Mouse (Mus musculus) splenic B cell, adult 2 months (primary cell): Measurements from ENCODE around the gene Kng2.
"Not testable (repeated sequence)": the region's sequence is repeated elsewhere in the genome, so short reads cannot be mapped to it uniquely, and the experiment has no call there.

Source experiments
- DNase-seq: peaks from one replicate; pipeline ENCODE4 v3.0.0-alpha.2; 2011; ENCODE audit warnings: low read depth, low spot score
- H3K27me3 ChIP-seq: 2 replicates; pipeline ENCODE4 v1.6.1; 2012; ENCODE audit warnings: mild to moderate bottlenecking, low read length, moderate library complexity, mixed read lengths; ENCODE audit not compliant: control insufficient read depth, poor library complexity, insufficient read depth, severe bottlenecking
- H3K36me3 ChIP-seq: 2 replicates; pipeline ENCODE4 v1.6.1; 2012; ENCODE audit warnings: mild to moderate bottlenecking, low read length, moderate library complexity, mixed read lengths; ENCODE audit not compliant: control insufficient read depth, poor library complexity, insufficient read depth, severe bottlenecking

The Kng2 gene

DNA sequence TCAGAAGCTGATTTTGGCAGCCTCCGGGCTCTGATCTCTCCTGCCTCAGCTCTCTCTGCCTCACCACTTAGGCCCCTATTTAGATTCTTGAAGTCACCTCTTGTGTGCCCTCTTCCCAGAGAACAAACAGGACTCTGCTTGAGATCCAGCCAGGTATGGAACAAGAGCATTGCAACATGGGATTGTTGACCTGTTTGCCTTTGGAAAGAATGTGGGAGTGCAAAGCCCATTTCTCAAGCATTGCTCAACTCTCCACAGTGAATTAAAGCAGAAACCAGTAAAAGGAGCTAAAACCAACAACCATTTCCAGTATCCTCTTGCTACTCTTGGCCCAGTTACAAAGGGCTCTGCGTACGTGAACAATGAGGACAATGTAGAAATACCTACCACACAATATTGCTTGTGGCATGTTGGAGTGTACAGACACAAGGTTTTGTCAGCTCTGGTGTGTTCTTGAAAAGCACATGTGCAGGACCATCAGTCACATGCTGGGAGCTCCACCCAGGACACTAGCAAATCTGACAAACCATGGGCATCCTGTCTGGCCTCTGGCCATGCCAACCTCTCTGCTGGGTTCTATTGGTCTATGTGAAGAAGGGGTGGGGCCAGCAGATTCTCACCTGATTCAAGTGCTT, at the start of gene Kng2:
Gene Kng2, minus strand, starts transcription at position 517 of the 635 bp plus-strand sequence.
- H3K36me3 ChIP-seq, DNase-seq: not testable (repeated sequence)

DNA sequence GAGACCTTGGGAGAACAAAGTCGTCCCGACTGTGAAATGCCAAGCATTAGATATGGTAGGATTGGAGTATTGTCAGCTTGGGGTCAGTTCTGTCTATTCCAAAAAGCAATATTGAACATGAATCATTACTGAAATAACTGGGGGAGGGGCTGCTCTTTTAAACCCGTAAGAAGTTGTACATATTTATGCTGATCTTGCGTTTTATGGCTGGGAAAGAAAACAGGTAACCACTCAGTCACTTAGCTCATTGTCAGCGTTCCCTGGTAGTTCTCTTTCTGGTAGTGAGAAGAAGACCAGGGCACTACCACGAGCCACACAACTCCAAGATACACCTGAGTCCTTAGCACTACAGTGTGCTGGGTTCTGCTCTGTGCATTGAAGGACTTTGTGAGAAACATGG, 48.2 kb upstream of the Kng2 start:
- H3K36me3 ChIP-seq, DNase-seq, H3K27me3 ChIP-seq: not testable (repeated sequence)

More for the DNA sequence above, at the start of gene Kng2:
- H3K27me3 ChIP-seq, result not testable (repeated sequence)

DNA sequence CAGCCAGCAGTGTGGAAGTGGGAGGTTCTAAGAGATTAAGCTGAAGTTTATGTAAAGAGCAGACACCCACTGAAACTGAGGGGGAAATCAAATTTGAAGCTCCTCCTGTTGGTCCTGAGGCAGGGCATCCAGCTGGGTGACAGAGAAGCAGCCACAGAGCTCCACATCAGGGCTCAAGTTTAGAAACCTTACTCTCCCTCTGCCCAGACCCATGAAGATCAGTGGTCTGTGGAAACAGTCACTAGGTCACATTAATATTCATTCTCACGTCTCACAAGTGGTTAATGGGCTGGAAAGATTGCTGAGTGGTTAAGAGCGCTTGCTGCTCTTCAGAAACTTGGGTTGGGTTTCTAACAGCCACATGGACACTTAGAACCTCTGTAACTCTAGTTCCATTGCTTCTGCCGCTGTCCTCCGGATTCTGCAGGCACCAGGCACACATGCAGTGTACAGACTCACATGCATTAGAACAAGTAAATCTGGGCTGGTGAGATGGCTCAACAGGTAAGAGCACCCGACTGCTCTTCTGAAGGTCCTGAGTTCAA, 31.6 kb upstream of the Kng2 start:
- not testable (repeated sequence) for H3K27me3 ChIP-seq, DNase-seq, H3K36me3 ChIP-seq

GRCm38 (mm10) chr16:23059630-23060029, 30.3 kb upstream of the Kng2 start:
- not testable (repeated sequence) for H3K36me3 ChIP-seq, DNase-seq, H3K27me3 ChIP-seq

DNA sequence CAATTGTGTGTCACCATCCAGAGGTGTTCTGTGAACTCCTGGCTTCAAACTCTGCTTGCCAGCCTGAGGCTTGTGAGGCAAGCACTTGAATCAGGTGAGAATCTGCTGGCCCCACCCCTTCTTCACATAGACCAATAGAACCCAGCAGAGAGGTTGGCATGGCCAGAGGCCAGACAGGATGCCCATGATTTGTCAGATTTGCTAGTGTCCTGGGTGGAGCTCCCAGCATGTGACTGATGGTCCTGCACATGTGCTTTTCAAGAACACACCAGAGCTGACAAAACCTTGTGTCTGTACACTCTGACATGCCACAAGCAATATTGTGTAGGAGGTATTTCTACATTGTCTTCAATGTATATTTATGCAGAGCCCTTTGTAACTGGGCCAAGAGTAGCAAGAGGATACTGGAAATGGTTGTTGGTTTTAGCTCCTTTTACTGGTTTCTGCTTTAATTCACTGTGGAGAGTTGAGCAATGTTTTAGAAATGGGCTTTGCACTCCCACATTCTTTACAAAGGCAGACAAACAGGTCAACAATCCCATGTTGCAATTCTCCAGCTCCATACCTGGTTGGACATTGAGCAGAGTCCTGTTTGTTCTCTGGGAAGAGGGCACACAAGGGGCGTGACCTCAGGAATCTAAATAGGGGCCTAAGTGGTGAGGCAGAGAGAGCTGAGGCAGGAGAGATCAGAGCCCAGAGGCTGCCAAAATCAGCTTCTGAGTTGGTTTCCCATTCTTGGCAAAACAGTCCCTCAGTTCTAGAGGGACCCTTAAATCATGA, 28.6 kb upstream of the Kng2 start, which contains the start of gene Kng1:
Gene Kng1, plus strand, starts transcription at position 198 of the 780 bp plus-strand sequence.
- not testable (repeated sequence) for DNase-seq, H3K36me3 ChIP-seq, H3K27me3 ChIP-seq

DNA sequence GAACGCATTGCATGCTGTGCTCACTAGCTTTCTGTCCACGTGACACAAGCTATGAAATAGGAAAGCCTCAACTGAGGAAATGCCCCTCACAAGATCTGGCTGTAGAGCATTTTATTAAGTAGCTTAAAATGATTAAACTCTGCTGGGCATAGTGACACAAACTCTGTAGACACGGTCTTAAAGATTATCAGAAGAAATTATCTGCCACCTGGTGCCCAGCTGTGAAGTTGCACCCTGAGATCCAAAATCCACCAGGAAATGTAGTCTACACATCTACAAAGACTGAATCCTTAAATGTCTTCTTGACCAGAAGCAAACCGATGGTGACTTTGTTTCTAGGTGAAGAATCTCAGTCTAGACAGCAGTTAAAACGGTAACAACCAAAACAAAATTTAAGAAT, 17.0 kb upstream of the Kng2 start:
- DNase-seq, result peak; percentile 8
- H3K36me3 ChIP-seq, result no peaks in the 10 kb centered on the region

GRCm38 (mm10) chr16:23040876-23041275, 11.6 kb upstream of the Kng2 start:
- no peaks in the 10 kb centered on the region for H3K27me3 ChIP-seq
- no peaks in the 10 kb centered on the region for H3K36me3 ChIP-seq
- DNase-seq, result no peak

More for the DNA sequence above, 17.0 kb upstream of the Kng2 start:
- H3K27me3 ChIP-seq, result no peaks in the 10 kb centered on the region

GRCm38 (mm10) chr16:23039281-23039680, 10.0 kb upstream of the Kng2 start:
- Histone ChIP-seq H3K36me3 (no peaks in the 10 kb centered on the region), H3K27me3 (no peaks in the 10 kb centered on the region)
- DNase-seq, result no peak

DNA sequence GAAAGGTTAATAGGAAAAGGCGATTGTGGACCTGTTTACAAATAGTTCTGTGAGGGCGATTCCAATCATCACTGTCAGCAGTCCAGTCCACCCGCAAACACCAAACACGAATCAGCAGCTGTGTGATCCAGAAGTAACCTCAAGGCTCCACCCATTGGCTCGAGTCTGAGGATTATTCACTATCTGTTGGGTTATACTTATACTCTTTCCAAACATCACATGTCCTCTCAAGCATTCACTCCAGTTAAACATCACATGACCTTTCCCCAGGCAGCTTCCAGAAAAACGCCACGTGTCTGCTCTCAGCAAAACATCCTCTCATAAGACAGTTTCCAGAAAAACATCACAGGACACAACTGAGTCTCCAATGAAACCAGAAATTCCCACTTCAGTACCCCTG, 8.5 kb upstream of the Kng2 start:
- no peaks in the 10 kb centered on the region for H3K27me3 ChIP-seq
- DNase-seq, result no peak
- no peaks in the 10 kb centered on the region for H3K36me3 ChIP-seq

- H3K36me3 ChIP-seq, result no peaks in the 10 kb centered on the region
- DNase-seq, result no peak
- no peaks in the 10 kb centered on the region for H3K27me3 ChIP-seq
Observed at GRCm38 (mm10) chr16:23033673-23034072, 4.4 kb upstream of the Kng2 start.

DNA sequence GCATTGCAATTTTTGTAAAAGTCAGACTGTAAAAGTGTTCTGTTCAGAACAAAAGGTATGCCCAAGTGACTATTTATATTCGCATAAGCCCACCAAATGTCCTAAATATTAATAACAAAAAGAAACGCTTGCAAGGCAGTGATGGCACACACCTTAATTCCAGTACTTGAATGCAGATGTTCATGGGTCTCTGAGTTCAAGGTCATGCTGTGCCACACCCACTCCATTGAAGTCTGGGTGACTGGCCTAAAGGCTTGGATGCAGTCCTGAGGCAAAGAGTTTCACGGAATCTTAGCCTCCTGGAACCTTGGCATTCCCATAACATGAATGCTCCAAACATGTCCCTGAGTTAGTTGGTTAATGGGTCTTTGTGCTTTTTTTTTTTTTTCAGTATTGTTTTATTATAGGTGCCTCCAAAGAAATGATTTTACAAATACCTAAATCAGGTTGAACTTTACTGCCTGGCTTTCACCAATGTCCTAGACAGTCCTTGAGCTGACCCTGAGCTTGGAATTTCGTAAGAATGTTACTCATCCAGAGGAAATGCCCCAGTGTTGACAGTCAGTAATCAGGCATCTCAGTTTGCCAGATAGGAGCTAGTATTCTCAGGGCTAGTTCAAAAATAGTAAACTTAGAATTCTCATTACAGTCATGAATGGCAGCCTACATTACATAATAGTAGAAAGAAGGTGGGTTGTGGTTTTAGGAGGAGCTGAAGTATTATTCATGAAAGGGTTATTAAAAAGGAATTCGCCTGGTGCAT, 1.6 kb upstream of the Kng2 start:
- H3K36me3 ChIP-seq, result no peaks in the 10 kb centered on the region
- no peak for DNase-seq
- no peaks in the 10 kb centered on the region for H3K27me3 ChIP-seq

DNA sequence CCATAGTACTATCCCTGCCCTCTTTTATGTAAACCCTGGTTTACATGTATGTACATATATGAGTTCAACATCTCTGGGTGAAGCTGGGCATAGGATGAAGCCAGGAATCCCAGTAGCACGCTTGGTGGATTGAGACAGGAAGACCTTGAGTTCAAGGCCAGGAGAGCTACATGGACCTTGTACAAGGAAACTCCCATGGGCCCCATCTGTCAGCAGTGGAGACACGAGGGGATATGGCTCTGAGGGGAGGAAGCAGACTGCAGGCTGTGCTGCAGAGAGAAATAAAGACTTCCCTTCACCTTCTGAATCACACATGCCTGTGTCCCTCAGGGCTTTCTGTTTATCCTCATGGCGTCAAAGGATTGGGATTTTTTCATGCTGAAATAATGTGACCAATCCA, 1.9 kb downstream of the Kng2 start:
- not testable (repeated sequence) for DNase-seq, H3K27me3 ChIP-seq, H3K36me3 ChIP-seq

DNA sequence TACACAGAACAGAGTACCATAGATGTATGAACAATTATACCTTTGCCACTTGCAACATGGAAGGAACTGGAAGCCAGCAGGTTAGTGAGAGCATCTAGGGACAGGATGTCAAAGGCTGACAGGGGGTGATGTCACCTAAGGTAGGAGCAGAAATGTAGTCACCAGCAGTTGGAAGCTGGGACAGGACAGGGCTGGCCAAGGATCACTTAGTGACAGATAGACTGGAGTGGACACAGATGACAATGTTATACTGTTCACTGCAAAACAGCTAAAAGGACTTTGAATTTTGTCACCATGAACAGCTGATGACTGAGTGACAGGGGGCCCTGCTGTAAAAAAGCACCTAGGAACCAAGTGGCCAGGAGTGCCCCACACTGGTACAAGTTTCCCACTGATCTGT, 2.7 kb downstream of the Kng2 start:
- H3K27me3 ChIP-seq, result no peaks in the 10 kb centered on the region
- no peaks in the 10 kb centered on the region for H3K36me3 ChIP-seq
- DNase-seq, result no peak

DNA sequence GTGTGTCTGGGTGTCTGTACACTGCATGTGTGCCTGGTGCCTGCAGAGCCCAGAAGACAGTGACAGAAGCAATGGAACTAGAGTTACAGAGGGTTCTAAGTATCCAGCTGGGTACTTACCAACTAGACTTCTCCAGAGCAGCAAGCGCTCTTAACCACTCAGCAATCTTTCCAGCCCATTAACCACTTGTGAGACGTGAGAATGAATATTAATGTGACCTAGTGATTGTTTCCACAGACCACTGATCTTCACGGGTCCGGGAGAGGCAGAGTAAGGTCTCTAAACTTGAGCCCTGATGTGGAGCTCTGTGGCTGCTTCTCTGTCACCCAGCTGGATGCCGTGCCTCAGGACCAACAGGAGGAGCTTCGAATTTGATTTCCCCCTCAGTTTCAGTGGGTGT, 4.2 kb downstream of the Kng2 start:
- Histone ChIP-seq H3K27me3 (no peaks in the 10 kb centered on the region), H3K36me3 (no peaks in the 10 kb centered on the region)
- no peak for DNase-seq

- H3K27me3 ChIP-seq, H3K36me3 ChIP-seq, DNase-seq: not testable (repeated sequence)
Observed at GRCm38 (mm10) chr16:23020571-23020970, 8.7 kb downstream of the Kng2 start.
